Mouse (Mus musculus) ES-E14 (cell line): ENCODE results near the gene Ankrd24.

ENCODE experiments used
- CHD2 ChIP-seq: IDR thresholded peaks from 2 replicates; pipeline ENCODE4 v1.6.1; 2014; ENCODE audit warnings: mild to moderate bottlenecking, low read depth, low read length, inconsistent platforms
- MAFK ChIP-seq: IDR thresholded peaks from 2 replicates; pipeline ENCODE4 v1.6.1; 2014; ENCODE audit warnings: mild to moderate bottlenecking, low read depth, low read length, inconsistent platforms; ENCODE audit not compliant: insufficient read depth
- ZC3H11A ChIP-seq: IDR thresholded peaks from 2 replicates; pipeline ENCODE4 v1.6.1; 2012; ENCODE audit warnings: low read depth, mild to moderate bottlenecking, inconsistent platforms, low read length, borderline replicate concordance
- ZNF384 ChIP-seq: IDR thresholded peaks from 2 replicates; pipeline ENCODE4 v1.6.1; 2012; ENCODE audit warnings: low read depth, low read length, inconsistent platforms

DNA sequence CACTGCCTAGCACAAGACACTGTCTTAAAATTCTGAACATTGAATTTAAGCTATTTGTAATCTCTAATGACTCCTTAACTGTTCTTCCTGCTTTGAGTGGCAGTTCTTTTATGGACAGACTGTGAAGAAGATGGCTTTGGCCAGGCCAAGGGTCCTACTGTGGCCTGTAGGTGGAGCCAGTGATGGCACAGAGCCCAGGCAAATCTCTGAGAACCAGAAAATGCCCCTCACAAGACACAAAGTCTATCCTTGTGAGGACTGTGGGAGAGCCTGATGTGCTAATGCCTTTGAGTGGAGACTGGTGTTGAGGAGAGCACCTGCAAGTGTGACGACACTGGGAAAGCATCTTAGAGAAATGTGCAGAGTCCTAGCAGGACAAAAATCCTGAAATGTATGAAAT lies 20.0 kb upstream of the Ankrd24 start:
- TF ChIP-seq MAFK (no peak), CHD2 (no peak), ZC3H11A (no peak), ZNF384 (no peak)
